Mouse (Mus musculus): Measurements from ENCODE around the gene Mtmr14. TPM values are rescaled to one million over a fixed set of nuclear protein-coding genes. Genes with fewer than 3 reads are reported as not detected.
A peak's percentile ranks its signal among the peaks of the same experiment; 100 is the strongest.

The Mtmr14 gene
- polyA plus RNA-seq, 1 experiment from 2014 or later: 34.8 TPM

GRCm38 (mm10) chr6:113326533-113327315 is 89.1 kb downstream of the Mtmr14 start, which contains the start of gene Ogg1:
TSS of gene Ogg1 (plus strand) at chr6:113326972.
- POLR2A ChIA-PET: interaction anchor here (1.2 to 1.7 kb wide), 3 partner anchors 16 to 38 kb away, joined by 4 read pairs; no protein-coding TSS in a partner anchor
- CTCF ChIA-PET: no interaction called here
- TF ChIP-seq CTCF (IDR thresholded peaks at IDR 0.05): no peak
- ATAC-seq (peak; percentile 96), DNase-seq (ENCODE audit: low read depth, low spot score) (peak; percentile 93)
- in situ Hi-C loops (cut with MboI; ENCODE audit: low pct_unique_long_range_greater_than_20kb): no loop called here
- H3K27me3 ChIP-seq: no peaks in the 10 kb centered on the region

- no peaks in the 10 kb centered on the region for H3K27me3 ChIP-seq
- CTCF ChIA-PET: interaction anchor here (1.7 kb wide), 1 partner anchor 11 kb away, joined by 3 read pairs; no protein-coding TSS in a partner anchor
- ATAC-seq (no peak), DNase-seq (ENCODE audit: low read depth, low spot score) (no peak)
- in situ Hi-C loops (cut with MboI; ENCODE audit: low pct_unique_long_range_greater_than_20kb): no loop called here
- POLR2A ChIA-PET: no interaction called here
- no peak for TF ChIP-seq CTCF (IDR thresholded peaks at IDR 0.05)
Observed at GRCm38 (mm10) chr6:113329396-113329795, 91.8 kb downstream of the Mtmr14 start.

- no peak for ATAC-seq
- H3K27me3 ChIP-seq: no peaks in the 10 kb centered on the region
- in situ Hi-C loops (cut with MboI; ENCODE audit: low pct_unique_long_range_greater_than_20kb): no loop called here
- TF ChIP-seq CTCF (IDR thresholded peaks at IDR 0.05): no peak
- CTCF ChIA-PET: interaction anchor here (1.7 kb wide), 1 partner anchor 10 kb away, joined by 3 read pairs; no protein-coding TSS in a partner anchor
- DNase-seq (ENCODE audit: low read depth, low spot score): no peak
- POLR2A ChIA-PET: no interaction called here
Observed at GRCm38 (mm10) chr6:113330547-113330946, 92.9 kb downstream of the Mtmr14 start.

Other genes with a start within 250 kb of the Mtmr14 start
- gene Thumpd3, start 191.6 kb upstream of the Mtmr14 start, polyA plus RNA-seq (2021): 63.3 TPM
- 60.3 TPM for gene Setd5, start 160.5 kb upstream of the Mtmr14 start, polyA plus RNA-seq (2021)
- gene Lhfpl4, start 42.5 kb upstream of the Mtmr14 start, polyA plus RNA-seq (2021): 17.7 TPM
- 0.19 TPM for gene Cpne9, start 44.5 kb downstream of the Mtmr14 start, polyA plus RNA-seq (2021)
- gene Brpf1, start 69.3 kb downstream of the Mtmr14 start, polyA plus RNA-seq (2021): 29.4 TPM
- gene Ogg1, start 89.1 kb downstream of the Mtmr14 start, polyA plus RNA-seq (2021): 26.2 TPM
- 130 TPM for gene Camk1, start 106.1 kb downstream of the Mtmr14 start, polyA plus RNA-seq (2021)
- gene Tada3, start 140.0 kb downstream of the Mtmr14 start, polyA plus RNA-seq (2021): 53.0 TPM
- 241 TPM for gene Arpc4, start 140.3 kb downstream of the Mtmr14 start, polyA plus RNA-seq (2021)
- 10.1 TPM for gene Ttll3, start 151.4 kb downstream of the Mtmr14 start, polyA plus RNA-seq (2021)
- gene Rpusd3, start 181.5 kb downstream of the Mtmr14 start, polyA plus RNA-seq (2021): 16.6 TPM
- gene Cidec, start 197.9 kb downstream of the Mtmr14 start, polyA plus RNA-seq (2021): not detected
- gene Jagn1, start 204.7 kb downstream of the Mtmr14 start, polyA plus RNA-seq (2021): 120 TPM
- 1.7 TPM for gene Il17re, start 220.6 kb downstream of the Mtmr14 start, polyA plus RNA-seq (2021)
- gene Il17rc, start 233.6 kb downstream of the Mtmr14 start, polyA plus RNA-seq (2021): 242 TPM
- 131 TPM for gene Creld1, start 245.5 kb downstream of the Mtmr14 start, polyA plus RNA-seq (2021)

All from Patski (cell line).